Mouse (Mus musculus): ENCODE measurements at regions not wholly inside any gene's neighbourhood (a gene's known extent, or its start where the extent isn't known, plus 50 kb on each side); places are given as distances from the start of the nearest gene placed in this dataset.
"Not testable (repeated sequence)": the region's sequence is repeated elsewhere in the genome, so short reads cannot be mapped to it uniquely, and the experiment has no call there.

- DNase-seq (ENCODE audit: low spot score in 2 of 2) = no peak
These were observed 1786.1 kb downstream of the 9330182O14Rik start for GRCm38 (mm10) chr15:41920270-41920669.

- no peak for DNase-seq (ENCODE audit: low spot score in 2 of 2)
These were observed 1802.5 kb downstream of the 9330182O14Rik start for GRCm38 (mm10) chr15:41936697-41937096.

GRCm38 (mm10) chr15:41945226-41945625, 1811.1 kb downstream of the 9330182O14Rik start:
- no peak for DNase-seq (ENCODE audit: low spot score in 2 of 2)

GRCm38 (mm10) chr15:41947888-41948287, 1813.7 kb downstream of the 9330182O14Rik start:
- DNase-seq (ENCODE audit: low spot score in 2 of 2) = no peak

GRCm38 (mm10) chr15:41948347-41949093, 1814.4 kb downstream of the 9330182O14Rik start:
- DNase-seq (ENCODE audit: low spot score in 2 of 2) = no peak

GRCm38 (mm10) chr15:41949094-41949461, 1814.9 kb downstream of the 9330182O14Rik start:
- DNase-seq (ENCODE audit: low spot score in 2 of 2) = no peak

GRCm38 (mm10) chr15:41951276-41951675, 1817.1 kb downstream of the 9330182O14Rik start:
- peak in 1 of 2 experiments; percentile 12 for DNase-seq (ENCODE audit: low spot score in 2 of 2)

GRCm38 (mm10) chr15:41960597-41960996, 1826.4 kb downstream of the 9330182O14Rik start:
- no peak for DNase-seq (ENCODE audit: low spot score in 2 of 2)

- no peak for DNase-seq (ENCODE audit: low spot score in 2 of 2)
These were observed 1836.7 kb downstream of the 9330182O14Rik start for GRCm38 (mm10) chr15:41970877-41971276.

GRCm38 (mm10) chr15:41973263-41973662, 1839.1 kb downstream of the 9330182O14Rik start:
- peak; percentile 76 to 96 for DNase-seq (ENCODE audit: low spot score in 2 of 2)

GRCm38 (mm10) chr15:41977196-41977595, 1843.0 kb downstream of the 9330182O14Rik start:
- no peak for DNase-seq (ENCODE audit: low spot score in 2 of 2)

- DNase-seq (ENCODE audit: low spot score in 2 of 2) = no peak
These were observed 1843.6 kb downstream of the 9330182O14Rik start for GRCm38 (mm10) chr15:41977649-41978231.

GRCm38 (mm10) chr15:41983261-41983660, 1849.1 kb downstream of the 9330182O14Rik start:
- DNase-seq (ENCODE audit: low spot score in 2 of 2) = no peak

- no peak for DNase-seq (ENCODE audit: low spot score in 2 of 2)
These were observed 1850.1 kb downstream of the 9330182O14Rik start for GRCm38 (mm10) chr15:41984267-41984666.

GRCm38 (mm10) chr15:41986264-41986663, 1852.1 kb downstream of the 9330182O14Rik start:
- DNase-seq (ENCODE audit: low spot score in 2 of 2) = no peak

- no peak for DNase-seq (ENCODE audit: low spot score in 2 of 2)
These were observed 1854.9 kb downstream of the 9330182O14Rik start for GRCm38 (mm10) chr15:41989065-41989464.

- no peak for DNase-seq (ENCODE audit: low spot score in 2 of 2)
These were observed 1857.7 kb downstream of the 9330182O14Rik start for GRCm38 (mm10) chr15:41991816-41992215.

GRCm38 (mm10) chr15:42032286-42032685, 1898.1 kb downstream of the 9330182O14Rik start:
- not testable (repeated sequence) for DNase-seq (ENCODE audit: low spot score in 2 of 2)

- no peak for DNase-seq (ENCODE audit: low spot score in 2 of 2)
These were observed 1913.2 kb downstream of the 9330182O14Rik start for GRCm38 (mm10) chr15:42047088-42047976.

GRCm38 (mm10) chr15:42056772-42057171, 1922.6 kb downstream of the 9330182O14Rik start:
- peak in 1 of 2 experiments; percentile 8 for DNase-seq (ENCODE audit: low spot score in 2 of 2)

GRCm38 (mm10) chr15:42068207-42068831, 1934.2 kb downstream of the 9330182O14Rik start:
- DNase-seq (ENCODE audit: low spot score in 2 of 2) = no peak

- DNase-seq (ENCODE audit: low spot score in 2 of 2) = no peak
These were observed 1934.9 kb downstream of the 9330182O14Rik start for GRCm38 (mm10) chr15:42069072-42069471.
